8 mouse cellular contexts compared by ENCODE assay signal in the genomic region with DNA sequence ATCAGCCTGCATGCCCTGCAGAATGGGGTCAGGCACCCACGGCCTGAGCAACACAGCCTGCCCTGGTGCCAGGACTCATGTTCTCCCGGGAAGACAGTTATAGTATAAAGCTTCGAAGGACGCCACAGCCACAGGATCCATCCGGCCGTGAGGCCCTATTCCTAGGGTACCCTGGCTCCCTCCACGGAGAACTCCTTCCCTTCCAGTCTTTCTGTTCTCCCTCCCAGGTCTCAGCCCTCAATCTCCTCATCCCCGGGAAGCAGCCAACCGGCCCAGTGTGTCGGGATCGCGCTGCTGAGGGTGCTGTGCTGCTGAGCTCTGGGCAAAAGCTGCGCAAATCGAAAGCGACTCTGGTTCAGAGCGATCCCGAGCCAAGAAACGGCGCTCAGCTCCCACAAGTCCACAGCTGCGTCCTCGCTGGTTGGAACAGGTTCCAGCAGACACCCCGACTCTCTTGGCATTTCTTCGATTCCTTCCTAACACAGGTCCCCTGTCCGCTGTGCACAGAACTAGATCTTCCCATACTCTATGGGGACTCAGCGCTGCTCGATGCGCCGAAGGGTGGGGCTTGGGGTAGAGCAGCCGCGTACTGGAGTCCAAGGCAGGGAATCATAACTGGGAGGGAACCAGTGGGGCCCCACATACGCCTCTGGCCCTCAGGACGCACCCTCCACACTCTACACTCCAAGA. TPM values are rescaled to one million over a fixed set of nuclear protein-coding genes. Genes with fewer than 3 reads are reported as not detected.
A peak's percentile ranks its signal among the peaks of the same experiment; 100 is the strongest.
DNase-seq lines count a peak whose midpoint lies in the region; ATAC-seq and TF ChIP-seq lines count a peak whose summit lies in the region.

No protein-coding gene starts in this region.

- peaks cover 85% of the 10 kb centered on the region for H3K27me3 ChIP-seq in kidney, embryonic 14.5 days (ENCODE audit: control insufficient read depth, insufficient read depth, low read length)
- H3K27me3 ChIP-seq in forebrain, embryonic 16.5 days (replicated peaks; ENCODE audit: control insufficient read depth, insufficient read depth, low read length): peaks cover 63% of the 10 kb centered on the region
- peaks cover 91% of the 10 kb centered on the region for H3K27me3 ChIP-seq in neural tube, embryonic 13.5 days

- DNase-seq in kidney, adult 8-10 months: no peak
- peak; percentile 7 to 35 for DNase-seq in kidney, postnatal 25 days
- DNase-seq in spleen, adult 18-20 months: no peak

- no peak for TF ChIP-seq POLR2A in bone marrow, adult 2 months (IDR thresholded peaks at IDR 0.05; ENCODE audit: borderline replicate concordance, control insufficient read depth, low read depth, low read length)

- H3K36me3 ChIP-seq in kidney, embryonic 14.5 days (ENCODE audit: control insufficient read depth, insufficient read depth, low read length): no peaks in the 10 kb centered on the region
- H3K36me3 ChIP-seq in forebrain, embryonic 16.5 days (ENCODE audit: control insufficient read depth, insufficient read depth): no peaks in the 10 kb centered on the region
- H3K36me3 ChIP-seq in neural tube, embryonic 13.5 days: no peaks in the 10 kb centered on the region

- ATAC-seq in kidney, embryonic 14.5 days (ENCODE audit: low FRiP score, low TSS enrichment): peak; percentile 39; the same call in 1 of the 2 replicates
- ATAC-seq in forebrain, embryonic 16.5 days: peak; percentile 72
- peak; percentile 52 for ATAC-seq in neural tube, embryonic 13.5 days (ENCODE audit: low read depth)
- ATAC-seq in megakaryocyte-erythroid progenitor cell, adult 5-6 weeks (replicated peaks; ENCODE audit: low FRiP score, low TSS enrichment, poor library complexity, severe bottlenecking): no peak

- peak overlapping the region; percentile 53 for H3K4me2 ChIP-seq in kidney, embryonic 14.5 days (replicated peaks; ENCODE audit: low read depth, low read length)
- peak overlapping the region; percentile 60 for H3K4me2 ChIP-seq in forebrain, embryonic 16.5 days (ENCODE audit: low read length)
- H3K4me2 ChIP-seq in neural tube, embryonic 13.5 days: peak overlapping the region; percentile 64

- H3K4me3 ChIP-seq in kidney, embryonic 14.5 days (ENCODE audit: low read length): peak overlapping the region; percentile 33
- H3K4me3 ChIP-seq in bone marrow, adult 2 months (replicated peaks; ENCODE audit: control insufficient read depth, low read depth, low read length): peak overlapping the region; percentile 6
- H3K4me3 ChIP-seq in forebrain, embryonic 16.5 days (replicated peaks; ENCODE audit: low read length): peak overlapping the region; percentile 41
- peak overlapping the region; percentile 36 for H3K4me3 ChIP-seq in neural tube, embryonic 13.5 days

- H3K27ac ChIP-seq in kidney, embryonic 14.5 days (ENCODE audit: low read depth, low read length): no peak overlapping the region
- H3K27ac ChIP-seq in bone marrow, adult 2 months (ENCODE audit: control insufficient read depth, insufficient read depth, low read depth, low read length, poor library complexity): no peak overlapping the region
- H3K27ac ChIP-seq in forebrain, embryonic 16.5 days (ENCODE audit: low read length): no peak overlapping the region
- H3K27ac ChIP-seq in neural tube, embryonic 13.5 days (replicated peaks): no peak overlapping the region

- no peaks in the 10 kb centered on the region for H3K9me3 ChIP-seq in kidney, embryonic 14.5 days (ENCODE audit: control insufficient read depth, low read length)
- no peaks in the 10 kb centered on the region for H3K9me3 ChIP-seq in forebrain, embryonic 16.5 days (ENCODE audit: control insufficient read depth, low read length)
- no peaks in the 10 kb centered on the region for H3K9me3 ChIP-seq in neural tube, embryonic 13.5 days

- WGBS in kidney, embryonic 14.5 days: under 1% methylated on average over 32 of the region's 32 CpGs
- 2% methylated on average over 32 of the region's 32 CpGs for WGBS in bone marrow, adult 2 months
- under 1% methylated on average over 32 of the region's 32 CpGs for WGBS in forebrain, embryonic 16.5 days
- under 1% methylated on average over 32 of the region's 32 CpGs for WGBS in neural tube, embryonic 13.5 days

- no peaks in the 10 kb centered on the region for H3K4me1 ChIP-seq in kidney, embryonic 14.5 days (ENCODE audit: control insufficient read depth, insufficient read depth, low read length)
- no peaks in the 10 kb centered on the region for H3K4me1 ChIP-seq in bone marrow, adult 2 months (ENCODE audit: control insufficient read depth, insufficient read depth, low read length)
- H3K4me1 ChIP-seq in forebrain, embryonic 16.5 days (replicated peaks; ENCODE audit: control insufficient read depth, insufficient read depth, low read length): peaks cover 12% of the 10 kb centered on the region
- peaks cover 48% of the 10 kb centered on the region for H3K4me1 ChIP-seq in neural tube, embryonic 13.5 days (replicated peaks)

- no peak for TF ChIP-seq CTCF in bone marrow, adult 2 months (IDR thresholded peaks at IDR 0.05; ENCODE audit: control insufficient read depth, insufficient read depth, low read length)

- H3K9ac ChIP-seq in kidney, embryonic 14.5 days (ENCODE audit: low read depth, low read length): no peak overlapping the region
- peak overlapping the region; percentile 40; the same call in 1 of the 2 replicates for H3K9ac ChIP-seq in forebrain, embryonic 16.5 days (replicated peaks; ENCODE audit: low read depth, low read length)
- H3K9ac ChIP-seq in neural tube, embryonic 13.5 days: peak overlapping the region; percentile 60

RNA-seq across cellular contexts. Expression of a gene that starts 11.0 kb away (rescaled TPM):
- polyA plus RNA-seq in kidney, embryonic 14.5 days (2014; fragmentation: Nextera tagmentation; extraction: Ambion mirVana): 3.9 and 5.4 TPM in 2 replicates
- polyA plus RNA-seq in bone marrow, adult 2 months (2011; ENCODE audit: insufficient read depth, insufficient read length, low replicate concordance, missing spikeins): 1.7 TPM in 1 of 2 replicates, not detected in the other
- 0.30 and 1.7 TPM in 2 replicates for polyA plus RNA-seq in forebrain, embryonic 16.5 days (2015; fragmentation: Nextera tagmentation; extraction: Ambion mirVana)
- polyA plus RNA-seq in neural tube, embryonic 13.5 days (2015; fragmentation: Nextera tagmentation; extraction: Ambion mirVana): 12.3 and 20.0 TPM in 2 replicates
- total RNA-seq in megakaryocyte-erythroid progenitor cell, adult 5-6 weeks (2014; fragmentation: Nextera tagmentation): not detected in 2 replicates
- not detected in 2 replicates for total RNA-seq in megakaryocyte-erythroid progenitor cell, adult 5-6 weeks (2017)

Comparison
In these comparisons a context has a peak if more than half of its experiments do, and no peak if none do; other contexts are left out.
1. DNase-seq: peak in kidney, postnatal 25 days (2 of 2); none in kidney, adult 8-10 months (0 of 2) and spleen, adult 18-20 months (0 of 2).
2. Peak in every context shown above with its lines, with median percentiles within 50 percentile points of each other: H3K4me2 ChIP-seq and H3K4me3 ChIP-seq.